Mouse (Mus musculus) hindlimb bud, embryonic 11.5 days (tissue): ENCODE data around the gene Gm42688.

Experiments used
- DNase-seq: peaks from one replicate; pipeline ENCODE4 v3.0.0-alpha.2; 2012; ENCODE audit warnings: low read depth, low spot score; ENCODE audit errors: extremely low spot score

Gm42688 gene

GRCm38 (mm10) chr6:83084477-83084876, 16.9 kb upstream of the Gm42688 start:
- DNase-seq: no peak

DNA sequence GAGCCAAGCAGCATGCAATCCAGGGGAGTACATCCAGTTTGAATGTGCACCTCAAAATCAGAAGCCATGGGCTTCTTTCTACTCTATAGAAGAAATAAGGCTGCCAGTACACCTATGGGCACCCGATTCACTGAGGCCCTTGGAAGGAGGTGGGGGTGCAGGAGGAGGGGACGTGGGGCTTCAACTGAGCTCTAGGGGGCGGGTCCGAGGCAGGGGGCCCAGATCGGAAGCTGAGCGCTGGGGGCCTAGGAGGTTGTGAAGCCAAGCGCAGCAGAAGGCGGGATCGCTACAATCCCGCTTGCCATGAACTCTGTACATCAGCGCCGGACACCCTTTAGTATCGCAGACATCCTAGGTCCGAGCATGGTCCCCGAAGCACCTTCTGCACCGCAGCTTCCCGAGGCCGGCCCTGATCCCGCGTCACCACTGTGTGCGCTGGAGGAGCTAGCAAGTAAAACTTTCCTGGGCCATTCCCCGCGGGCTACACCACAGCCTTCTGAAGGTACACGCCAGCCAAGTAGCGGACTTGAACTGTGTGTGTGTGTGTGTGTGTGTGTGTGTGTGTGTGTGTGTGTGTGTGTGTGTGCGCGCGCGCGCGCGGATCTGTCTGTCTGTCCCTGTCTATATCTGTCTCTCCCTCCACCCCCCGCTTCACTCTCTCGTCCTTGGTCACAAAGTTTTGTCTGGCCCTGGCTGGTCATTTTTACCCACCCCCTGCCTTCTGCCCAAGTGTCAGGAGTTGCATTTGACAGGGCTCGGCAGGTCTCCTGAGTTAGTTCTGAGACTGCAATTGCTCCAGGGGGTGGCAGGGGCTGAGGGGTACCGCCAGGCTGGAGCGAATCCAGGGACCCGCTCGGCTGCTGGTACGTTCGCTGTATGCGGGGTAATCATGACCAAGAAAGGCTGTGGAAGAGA, 15.0 kb upstream of the Gm42688 start, which contains the start of gene Lbx2:
TSS of gene Lbx2 (plus strand) at position 247 of the 915 bp plus-strand sequence.
- DNase-seq: no peak

DNA sequence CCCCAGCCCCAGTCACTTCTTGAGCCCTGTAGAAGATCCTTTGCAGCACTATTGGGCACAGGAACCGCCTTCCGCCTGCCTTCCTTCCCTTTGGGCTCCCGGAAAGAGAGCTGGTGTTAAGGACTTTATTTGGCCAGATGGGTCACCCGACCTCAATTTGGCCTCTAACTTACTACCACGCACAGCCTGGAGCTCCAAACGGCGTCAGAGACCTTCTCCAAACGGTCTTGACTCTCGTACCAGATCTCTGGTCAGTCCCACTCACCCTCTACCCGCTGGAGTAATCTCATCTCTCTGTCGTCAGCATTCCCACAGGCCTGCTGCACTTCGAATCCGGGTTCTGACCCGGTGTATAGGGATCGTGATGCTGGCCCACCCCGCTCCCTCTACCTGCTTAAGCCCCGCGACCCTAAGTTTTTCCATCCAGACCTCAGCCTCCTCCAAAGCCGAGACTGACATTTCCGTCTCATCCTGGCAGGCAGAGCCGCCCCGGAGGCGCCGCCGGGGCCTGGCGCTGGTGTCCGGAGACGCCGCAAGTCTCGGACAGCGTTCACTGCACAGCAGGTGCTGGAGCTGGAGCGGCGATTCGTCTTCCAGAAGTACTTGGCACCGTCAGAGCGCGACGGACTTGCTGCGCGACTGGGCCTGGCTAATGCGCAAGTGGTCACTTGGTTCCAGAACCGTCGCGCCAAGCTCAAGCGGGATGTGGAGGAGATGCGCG, 14.1 kb upstream of the Gm42688 start:
- DNase-seq: no peak

DNA sequence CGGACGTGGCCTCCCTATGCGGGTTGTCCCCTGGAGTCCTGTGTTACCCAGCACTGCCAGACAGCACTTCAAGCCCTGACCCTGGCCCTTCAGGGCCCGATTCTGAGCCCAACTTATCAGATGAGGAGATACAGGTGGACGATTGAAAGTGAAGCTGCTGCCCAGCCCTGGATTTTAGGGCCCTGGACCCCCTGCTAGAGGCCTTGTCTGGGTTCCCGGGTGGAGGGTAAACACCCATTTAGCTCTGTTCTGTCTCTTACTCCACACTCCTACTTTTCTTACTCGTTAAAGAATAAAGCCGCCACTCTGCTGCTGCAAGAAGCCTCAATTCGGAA, 13.5 kb upstream of the Gm42688 start:
- DNase-seq: no peak

DNA sequence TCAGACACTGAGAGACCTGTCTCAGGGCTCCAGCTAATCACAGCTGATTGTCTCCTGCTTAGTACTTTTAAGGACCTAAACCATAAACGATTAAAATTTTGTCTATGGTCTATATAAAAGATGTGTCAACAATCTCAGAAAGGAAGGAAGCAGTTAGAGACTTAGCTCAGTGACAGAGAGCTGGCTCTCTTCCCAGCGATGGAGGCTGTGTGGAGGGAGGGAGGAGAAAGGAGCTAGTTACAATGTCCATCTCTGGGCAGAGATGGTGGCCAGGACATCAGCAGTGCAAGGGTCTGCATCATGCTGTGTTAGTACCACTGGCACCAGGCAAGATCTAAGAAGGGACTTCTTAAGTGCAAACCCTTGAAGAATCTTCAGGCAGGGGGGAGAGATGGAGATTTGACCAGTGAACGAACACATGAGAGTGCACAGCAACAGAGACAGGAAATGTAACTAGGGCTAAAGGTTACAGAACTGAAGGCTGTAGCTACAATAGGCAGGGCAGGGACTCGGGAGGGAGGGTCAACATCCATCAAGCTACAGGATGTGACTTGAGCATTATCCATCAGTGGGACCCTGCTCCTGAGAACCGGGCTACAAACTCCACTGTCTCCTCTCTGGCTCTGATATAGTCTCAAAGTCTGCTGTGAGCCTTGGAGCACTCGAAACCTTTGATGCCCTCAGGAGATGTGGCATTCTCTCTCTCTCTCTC, 8.8 kb upstream of the Gm42688 start:
- no peak for DNase-seq

DNA sequence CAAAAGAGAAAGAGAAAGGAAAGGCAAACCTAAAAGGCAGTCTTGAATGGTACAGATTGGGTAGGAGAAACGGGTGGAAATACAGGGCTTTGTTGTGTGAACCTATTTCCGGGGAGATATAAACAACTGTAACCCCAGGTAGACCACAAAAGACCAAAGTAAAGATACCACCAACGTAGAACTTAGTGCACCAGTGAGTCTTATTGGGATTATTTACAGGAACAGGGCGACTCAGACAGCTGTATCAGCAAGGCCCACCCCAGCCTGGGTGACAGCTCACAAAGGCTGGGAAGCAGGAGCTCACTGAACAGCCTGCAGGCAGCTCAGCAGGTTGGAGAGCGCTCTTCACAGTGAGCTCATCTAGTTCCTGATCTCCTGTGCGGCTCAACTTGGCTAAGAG, 5.4 kb upstream of the Gm42688 start:
- DNase-seq: no peak

- no peak for DNase-seq
These were observed 3.0 kb upstream of the Gm42688 start for GRCm38 (mm10) chr6:83098411-83098810.

DNA sequence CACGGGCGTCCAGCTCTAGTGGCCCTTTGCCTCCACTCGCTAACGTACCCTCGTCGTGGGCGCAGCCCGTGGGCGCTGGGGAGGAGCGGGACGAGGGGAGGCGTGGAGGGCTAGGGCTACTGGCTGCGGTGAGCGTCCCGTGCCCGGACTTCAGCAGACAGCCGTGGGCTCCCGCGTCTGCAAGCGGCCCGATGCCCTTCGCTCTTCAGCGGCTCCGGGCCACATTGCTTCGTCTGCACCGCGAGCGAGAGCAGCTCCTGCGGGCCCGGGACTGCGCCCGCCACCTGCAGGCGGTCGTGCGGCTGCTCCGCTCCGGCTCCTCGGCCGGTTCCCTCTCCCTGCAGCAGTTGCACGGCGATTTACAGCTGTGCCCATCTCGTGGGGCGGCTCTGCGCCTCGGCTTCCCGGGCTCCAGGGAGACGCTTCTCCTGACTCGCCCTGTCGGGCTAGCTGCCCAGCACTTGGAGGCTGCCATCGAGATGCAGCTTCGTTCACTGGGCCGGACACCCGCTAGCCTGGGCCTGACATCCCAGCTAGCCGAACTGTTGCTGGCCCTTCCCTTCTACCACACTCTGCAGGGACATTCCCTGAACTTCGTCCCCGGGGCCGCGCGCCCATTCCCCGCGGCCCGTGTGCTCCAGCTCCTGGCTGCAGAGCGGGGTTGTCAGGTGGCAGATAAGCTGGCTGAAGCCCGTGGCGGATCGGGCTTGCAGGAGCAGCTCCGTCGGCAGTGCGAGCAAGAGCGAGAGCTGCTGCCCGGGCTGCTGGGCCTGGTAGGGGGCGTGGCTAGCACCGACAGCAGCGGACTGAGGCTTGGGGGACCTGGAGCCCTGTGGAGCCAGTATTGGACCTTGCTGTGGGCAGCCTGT, 505 bp downstream of the Gm42688 start:
- no peak for DNase-seq

GRCm38 (mm10) chr6:83103130-83103650, 1.8 kb downstream of the Gm42688 start:
- DNase-seq: no peak

GRCm38 (mm10) chr6:83104158-83104557, 2.7 kb downstream of the Gm42688 start:
- no peak for DNase-seq

DNA sequence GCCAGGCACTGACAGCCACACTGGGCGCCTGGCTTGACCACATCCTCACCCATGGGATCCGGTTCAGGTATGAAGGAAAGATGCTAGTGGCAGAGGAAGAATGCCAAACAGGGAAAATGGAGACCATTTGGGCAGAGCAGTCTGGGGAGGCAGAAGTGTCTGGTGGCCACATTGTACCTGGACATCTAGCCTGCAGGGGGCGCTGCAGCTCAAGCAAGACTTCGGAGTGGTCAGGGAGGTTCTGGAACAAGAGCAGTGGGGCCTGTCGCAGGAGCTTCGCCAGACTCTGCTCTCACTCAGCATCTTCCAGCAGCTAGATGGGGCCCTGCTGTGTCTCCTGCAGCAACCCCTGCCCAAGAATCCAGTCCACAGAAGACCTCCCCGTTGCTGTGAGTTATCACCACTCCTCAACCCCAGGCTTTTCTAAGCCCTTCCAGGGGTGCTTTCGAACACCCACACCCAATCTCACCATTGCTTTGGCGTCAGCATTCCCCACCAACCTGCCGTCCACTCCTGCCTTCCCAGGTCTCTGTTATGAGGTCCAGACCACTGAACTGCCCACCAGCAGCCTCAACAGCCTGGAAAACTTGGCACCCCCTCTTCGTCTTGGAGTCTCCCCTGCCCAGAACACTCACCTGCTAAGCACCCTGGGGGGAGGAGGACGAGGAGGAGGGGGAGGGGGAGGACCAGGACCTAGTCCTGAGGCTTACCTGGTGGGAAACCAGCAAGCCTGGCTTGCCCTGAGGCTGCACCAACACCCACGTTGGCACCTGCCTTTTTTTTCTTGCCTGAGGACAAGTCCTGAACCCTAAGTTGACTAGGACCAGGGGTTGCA, 6.4 kb downstream of the Gm42688 start:
- DNase-seq: no peak

- DNase-seq: no peak
These were observed 7.6 kb downstream of the Gm42688 start, which contains the start of gene Mrpl53 for GRCm38 (mm10) chr6:83108762-83109668. Gene Mrpl53 (plus strand): TSS chr6:83109040.

DNA sequence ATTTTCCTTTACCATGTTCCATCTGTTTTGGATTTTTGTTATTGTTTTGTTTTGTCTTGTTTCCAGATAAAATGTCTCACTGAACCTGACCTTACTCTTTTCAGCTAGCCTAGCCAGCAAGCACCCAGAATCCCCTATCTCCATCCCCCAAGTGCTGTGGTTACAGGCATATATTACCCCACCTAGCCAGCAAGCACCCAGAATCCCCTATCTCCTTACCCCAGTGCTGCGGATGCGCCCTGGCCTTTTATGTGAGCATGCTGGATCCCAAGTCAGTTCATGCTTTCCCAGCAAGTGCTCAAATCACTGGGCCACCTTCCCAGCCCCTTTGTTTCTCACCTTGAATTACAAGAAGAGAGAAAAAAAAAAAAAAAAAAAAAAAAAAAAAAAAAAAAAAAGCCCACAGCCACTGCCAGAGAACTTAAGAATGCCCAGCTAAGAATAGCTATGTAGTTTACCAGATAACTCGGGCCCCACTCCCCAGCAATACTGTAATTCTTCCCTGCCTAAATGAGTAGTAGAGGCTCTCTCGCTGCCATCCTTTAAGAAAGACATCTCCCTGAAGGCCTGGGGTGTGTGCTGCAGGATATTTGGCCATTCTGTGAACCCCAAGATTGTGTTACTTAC, 10.2 kb downstream of the Gm42688 start:
- DNase-seq: no peak

DNA sequence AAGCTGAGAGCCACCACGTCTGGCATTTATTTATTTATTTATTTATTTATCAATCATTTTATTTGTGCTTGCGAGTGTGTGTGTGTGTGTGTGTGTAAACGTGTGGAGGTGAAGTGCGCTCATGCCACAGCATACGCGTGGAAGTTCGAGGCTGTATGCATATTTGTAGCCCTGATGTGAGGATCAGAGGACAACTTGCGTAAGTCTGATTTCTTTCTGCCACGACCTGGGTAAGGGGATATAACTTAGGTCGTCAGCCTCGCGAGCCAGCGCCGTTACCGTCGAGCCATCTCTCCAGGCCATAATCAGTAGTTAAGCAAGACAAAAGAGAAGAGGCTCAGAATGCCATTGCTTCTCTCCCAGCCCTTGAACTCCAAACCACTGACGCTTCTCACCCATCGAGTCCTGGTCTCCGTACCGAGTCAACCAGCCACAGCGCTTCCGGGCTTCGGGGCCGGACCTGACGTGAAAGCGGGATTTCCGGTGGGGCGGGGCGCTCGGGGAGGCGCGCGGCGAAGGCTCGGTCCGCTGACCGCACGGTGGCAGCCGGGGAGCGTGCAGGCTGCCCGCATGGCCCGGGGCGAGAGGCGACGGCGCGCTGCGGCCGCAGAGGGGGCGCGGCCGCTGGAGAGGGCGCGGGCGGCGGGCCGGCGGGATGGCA, 13.7 kb downstream of the Gm42688 start, which contains the start of gene Mogs:
TSS of gene Mogs (plus strand) at position 486 of the 661 bp plus-strand sequence.
- no peak for DNase-seq

GRCm38 (mm10) chr6:83115682-83116372, 14.4 kb downstream of the Gm42688 start:
- DNase-seq: no peak

DNA sequence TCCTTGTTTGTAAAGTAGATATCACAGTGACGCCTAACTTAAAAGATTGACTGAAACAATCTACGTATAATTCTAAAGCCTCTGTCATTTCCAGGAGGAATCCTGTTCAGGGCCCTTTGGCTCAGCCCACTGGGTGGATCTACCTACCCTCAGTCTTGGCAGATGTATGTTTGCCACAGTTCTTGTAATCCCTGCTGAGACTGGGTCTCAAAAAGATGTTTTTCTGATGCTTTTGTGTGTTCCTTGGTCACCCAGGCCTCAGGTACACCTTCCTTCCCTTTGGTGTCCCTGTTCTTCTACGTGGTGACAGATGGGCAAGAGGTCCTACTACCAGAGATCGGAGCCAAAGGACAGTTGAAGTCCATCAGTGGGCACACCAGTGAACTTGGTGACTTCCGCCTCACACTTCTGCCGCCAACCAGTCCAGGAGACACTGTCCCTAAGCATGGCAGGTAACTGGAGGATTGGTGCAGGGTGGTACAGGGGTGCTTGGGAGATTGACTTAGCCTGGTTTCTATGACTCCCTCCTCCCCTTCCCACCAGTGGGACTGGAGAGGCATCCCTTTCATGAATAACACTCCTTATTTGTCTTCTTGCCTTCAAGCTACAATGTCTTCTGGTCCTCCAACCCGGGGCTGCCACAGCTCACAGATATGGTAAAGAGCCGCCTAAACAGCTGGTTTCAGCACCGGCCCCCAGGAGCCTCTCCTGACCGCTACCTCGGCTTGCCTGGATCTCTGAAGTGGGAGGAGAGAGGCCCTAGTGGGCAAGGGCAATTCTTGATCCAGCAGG, 15.2 kb downstream of the Gm42688 start:
- no peak for DNase-seq
